Mouse (Mus musculus): Measurements from ENCODE around the gene Kctd7. TPM values are rescaled to one million over a fixed set of nuclear protein-coding genes. Genes with fewer than 3 reads are reported as not detected.
A peak's percentile ranks its signal among the peaks of the same experiment; 100 is the strongest.

Gene Kctd7
- polyA plus RNA-seq (2011; ENCODE audit: insufficient read depth, insufficient read length, low replicate concordance, missing spikeins): 6.1 and 6.6 TPM in 2 replicates

DNA sequence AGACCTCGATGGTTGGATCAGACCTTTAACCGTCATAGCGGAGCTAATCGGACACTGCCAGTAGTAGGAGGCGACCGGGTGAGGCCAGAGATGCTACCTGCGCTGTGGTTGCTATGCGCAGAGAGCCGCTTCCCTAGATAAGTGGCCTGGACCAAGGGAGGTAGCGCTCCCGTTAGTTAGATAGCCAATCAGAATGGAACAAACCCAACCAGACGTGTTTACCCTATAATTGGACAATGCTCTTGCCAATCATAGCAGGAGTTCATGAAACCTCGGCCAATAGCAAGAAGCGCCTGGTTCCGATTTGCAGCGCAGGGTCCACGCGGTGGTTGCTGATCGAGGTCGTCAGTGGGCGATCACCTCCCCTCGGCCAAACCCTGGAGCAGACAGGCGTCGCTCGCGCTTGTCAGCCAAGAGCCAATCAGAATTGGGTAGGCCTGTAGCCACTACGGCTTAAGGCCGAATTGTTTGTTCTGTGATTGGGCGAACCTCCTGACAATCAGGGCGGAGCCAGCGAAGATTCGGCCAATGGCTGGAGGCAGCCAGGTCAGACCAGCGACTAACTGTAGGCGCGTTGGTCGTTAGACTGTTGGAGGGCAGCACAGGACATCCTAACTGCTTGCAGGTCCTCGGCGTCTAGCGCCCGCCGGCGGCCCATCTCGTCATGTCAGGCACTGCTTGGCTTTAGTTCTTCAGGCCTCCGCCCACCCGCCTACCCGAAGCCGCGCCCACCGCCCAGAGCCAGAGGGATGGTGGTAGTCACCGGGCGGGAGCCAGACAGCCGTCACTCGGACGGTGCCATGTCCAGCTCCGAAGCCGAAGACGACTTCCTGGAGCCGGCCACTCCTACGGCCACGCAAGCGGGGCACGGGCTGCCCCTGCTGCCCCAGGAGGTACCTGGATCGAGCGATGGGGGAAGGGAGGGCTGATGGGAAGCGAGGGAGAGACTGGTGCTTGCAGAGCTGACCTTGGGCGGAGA lies at the start of gene Kctd7:
Gene Kctd7, plus strand, starts transcription at position 528 of the 979 bp plus-strand sequence.
- peak within 1 kb of the TSS; percentile 93 for H3K27ac ChIP-seq (ENCODE audit: control insufficient read depth, insufficient read depth, low read depth, low read length, poor library complexity)
- WGBS: under 1% methylated on average over 66 of the region's 66 CpGs
- no peaks in the 10 kb centered on the region; the same call in 1 of the 2 replicates for H3K4me1 ChIP-seq (ENCODE audit: control insufficient read depth, insufficient read depth, low read length)
- H3K4me3 ChIP-seq (replicated peaks; ENCODE audit: control insufficient read depth, low read depth, low read length): peak within 1 kb of the TSS; percentile 85
- TF ChIP-seq POLR2A (IDR thresholded peaks at IDR 0.05; ENCODE audit: borderline replicate concordance, control insufficient read depth, low read depth, low read length) (peak; percentile 94), CTCF (IDR thresholded peaks at IDR 0.05; ENCODE audit: control insufficient read depth, insufficient read depth, low read length) (peak; percentile 41; the same call in 1 of the 2 replicates)

DNA sequence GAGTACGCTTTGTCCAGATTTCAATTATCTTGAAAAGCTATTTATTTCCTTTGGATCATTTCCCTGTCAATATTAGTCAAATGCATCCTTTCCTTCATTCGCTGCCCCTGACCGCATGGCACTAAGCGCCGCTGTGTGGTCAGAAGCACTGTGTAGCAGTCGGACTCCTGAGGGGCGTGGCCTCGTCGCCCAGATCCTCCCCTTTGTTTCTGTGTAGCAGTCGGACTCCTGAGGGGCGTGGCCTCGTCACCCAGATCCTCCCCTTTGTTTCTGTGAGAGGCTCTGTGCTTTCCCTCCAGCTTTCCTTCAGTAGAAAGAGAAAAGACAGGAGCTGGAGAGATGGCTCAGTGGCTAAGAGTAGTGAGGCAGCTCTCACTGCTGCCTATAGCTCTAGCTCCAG lies 47.9 kb upstream of the Kctd7 start:
- H3K27ac ChIP-seq (ENCODE audit: control insufficient read depth, insufficient read depth, low read depth, low read length, poor library complexity): no peak overlapping the region
- H3K4me3 ChIP-seq (replicated peaks; ENCODE audit: control insufficient read depth, low read depth, low read length): no peak overlapping the region
- no peak for TF ChIP-seq POLR2A (IDR thresholded peaks at IDR 0.05; ENCODE audit: borderline replicate concordance, control insufficient read depth, low read depth, low read length)
- TF ChIP-seq CTCF (IDR thresholded peaks at IDR 0.05; ENCODE audit: control insufficient read depth, insufficient read depth, low read length): no peak
- H3K4me1 ChIP-seq (ENCODE audit: control insufficient read depth, insufficient read depth, low read length): peaks cover 1% of the 10 kb centered on the region; the same call in 1 of the 2 replicates
- 88% methylated on average over 12 of the region's 12 CpGs for WGBS

DNA sequence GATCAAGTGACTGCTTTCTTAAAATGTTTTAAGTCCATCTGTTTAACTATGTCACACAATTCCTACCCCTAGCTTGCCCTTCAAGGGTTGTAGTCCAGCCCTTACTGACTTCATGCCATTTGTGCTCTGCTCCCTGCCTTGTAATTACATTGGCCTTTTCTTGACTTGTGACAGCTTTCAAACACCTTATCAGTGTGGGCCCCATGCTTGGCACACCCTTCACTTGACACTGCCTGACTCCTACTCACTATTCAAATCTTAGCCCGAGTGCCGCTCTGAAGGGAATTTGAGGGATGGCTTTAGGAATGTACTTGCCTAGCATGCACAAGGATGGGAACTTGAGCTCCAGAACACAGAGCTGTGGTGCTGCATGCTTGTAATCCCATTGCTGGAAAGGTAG lies 46.8 kb upstream of the Kctd7 start:
- Histone ChIP-seq H3K4me1 (ENCODE audit: control insufficient read depth, insufficient read depth, low read length) (peaks cover 1% of the 10 kb centered on the region; the same call in 1 of the 2 replicates), H3K27ac (ENCODE audit: control insufficient read depth, insufficient read depth, low read depth, low read length, poor library complexity) (no peak overlapping the region), H3K4me3 (replicated peaks; ENCODE audit: control insufficient read depth, low read depth, low read length) (no peak overlapping the region)
- WGBS: 65% methylated on average over 2 of the region's 2 CpGs
- no peak for TF ChIP-seq CTCF (IDR thresholded peaks at IDR 0.05; ENCODE audit: control insufficient read depth, insufficient read depth, low read length)
- TF ChIP-seq POLR2A (IDR thresholded peaks at IDR 0.05; ENCODE audit: borderline replicate concordance, control insufficient read depth, low read depth, low read length): no peak

DNA sequence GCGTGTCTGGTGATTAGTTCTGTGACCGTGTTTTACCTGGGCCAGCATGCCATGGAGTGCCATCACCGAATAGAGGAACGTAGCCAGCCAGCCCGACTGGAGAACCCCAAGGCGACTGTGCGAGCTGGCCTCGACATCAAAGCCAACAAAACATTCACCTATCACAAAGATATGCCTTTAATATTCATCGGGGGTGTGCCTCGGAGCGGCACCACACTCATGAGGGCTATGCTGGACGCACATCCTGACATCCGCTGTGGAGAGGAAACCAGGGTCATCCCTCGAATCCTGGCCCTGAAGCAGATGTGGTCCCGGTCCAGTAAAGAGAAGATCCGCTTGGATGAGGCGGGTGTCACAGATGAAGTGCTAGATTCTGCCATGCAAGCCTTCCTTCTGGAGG lies 42.9 kb upstream of the Kctd7 start:
- 95% methylated on average over 17 of the region's 17 CpGs for WGBS
- TF ChIP-seq POLR2A (IDR thresholded peaks at IDR 0.05; ENCODE audit: borderline replicate concordance, control insufficient read depth, low read depth, low read length): no peak
- no peak for TF ChIP-seq CTCF (IDR thresholded peaks at IDR 0.05; ENCODE audit: control insufficient read depth, insufficient read depth, low read length)
- Histone ChIP-seq H3K4me1 (ENCODE audit: control insufficient read depth, insufficient read depth, low read length) (peaks cover 1% of the 10 kb centered on the region; the same call in 1 of the 2 replicates), H3K27ac (ENCODE audit: control insufficient read depth, insufficient read depth, low read depth, low read length, poor library complexity) (no peak overlapping the region), H3K4me3 (replicated peaks; ENCODE audit: control insufficient read depth, low read depth, low read length) (no peak overlapping the region)

DNA sequence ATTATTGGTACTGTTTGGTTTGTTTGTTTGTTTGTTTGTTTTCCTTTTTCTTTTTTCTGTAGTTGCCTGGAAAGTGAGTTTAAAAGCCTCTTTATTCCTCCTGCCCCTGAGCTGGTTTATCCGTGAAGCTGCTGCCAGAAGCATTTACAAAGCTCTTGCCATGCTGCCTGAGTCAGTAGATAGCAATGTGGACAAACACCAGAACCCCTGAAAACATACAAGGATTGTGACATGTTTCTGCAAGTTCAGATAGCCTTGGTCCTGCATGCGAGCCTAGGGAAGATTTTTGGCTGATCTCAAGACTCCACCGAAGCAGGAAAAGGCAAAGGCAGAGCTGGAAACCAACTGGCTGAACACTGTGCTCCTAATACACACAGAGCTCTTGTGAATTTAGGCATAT lies 35.3 kb upstream of the Kctd7 start:
- TF ChIP-seq POLR2A (IDR thresholded peaks at IDR 0.05; ENCODE audit: borderline replicate concordance, control insufficient read depth, low read depth, low read length) (no peak), CTCF (IDR thresholded peaks at IDR 0.05; ENCODE audit: control insufficient read depth, insufficient read depth, low read length) (no peak)
- no peaks in the 10 kb centered on the region for H3K4me1 ChIP-seq (ENCODE audit: control insufficient read depth, insufficient read depth, low read length)
- no peak overlapping the region for H3K27ac ChIP-seq (ENCODE audit: control insufficient read depth, insufficient read depth, low read depth, low read length, poor library complexity)
- no peak overlapping the region for H3K4me3 ChIP-seq (replicated peaks; ENCODE audit: control insufficient read depth, low read depth, low read length)
- WGBS: 85% methylated on average over 3 of the region's 3 CpGs

DNA sequence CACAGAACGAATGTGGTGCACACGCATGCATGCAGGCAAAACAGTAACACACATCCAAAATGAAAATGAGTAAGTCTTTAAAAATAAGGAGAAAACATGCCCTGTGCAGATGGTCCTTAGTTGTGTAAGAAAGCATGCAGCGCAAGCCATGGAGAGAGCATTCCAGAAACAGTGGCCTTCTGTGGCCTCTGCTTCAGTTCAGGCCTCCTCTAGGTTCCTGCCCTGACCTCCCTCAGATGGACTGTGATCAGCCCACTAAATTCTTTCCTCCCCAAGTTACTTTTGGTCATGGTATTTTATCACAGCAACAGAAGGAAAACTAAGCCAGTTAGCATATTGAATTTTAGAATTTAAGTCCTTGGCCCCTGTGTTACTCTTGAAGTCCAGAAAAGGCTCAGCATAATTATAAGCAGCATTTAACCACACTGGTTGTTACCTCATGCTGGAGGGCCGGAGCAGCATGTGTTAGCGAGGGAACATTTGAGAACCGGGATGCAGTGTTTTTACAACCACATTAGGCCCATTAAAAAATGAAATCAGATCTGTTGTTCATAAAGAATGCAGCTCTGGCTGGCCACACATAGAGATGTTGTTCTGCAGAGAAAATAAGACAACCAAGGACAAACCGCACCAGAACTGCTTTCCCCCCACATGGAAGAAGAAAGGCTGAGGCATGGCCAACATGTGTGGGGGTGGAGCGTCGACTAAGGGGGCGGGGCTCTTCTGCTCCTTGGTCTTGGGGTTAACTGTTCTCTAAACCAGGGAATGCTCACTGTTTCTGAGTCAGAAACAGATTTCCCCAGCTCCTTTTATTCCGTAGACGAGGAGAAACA lies 33.8 kb upstream of the Kctd7 start:
- TF ChIP-seq CTCF (IDR thresholded peaks at IDR 0.05; ENCODE audit: control insufficient read depth, insufficient read depth, low read length): no peak
- no peak for TF ChIP-seq POLR2A (IDR thresholded peaks at IDR 0.05; ENCODE audit: borderline replicate concordance, control insufficient read depth, low read depth, low read length)
- Histone ChIP-seq H3K4me1 (ENCODE audit: control insufficient read depth, insufficient read depth, low read length) (no peaks in the 10 kb centered on the region), H3K4me3 (replicated peaks; ENCODE audit: control insufficient read depth, low read depth, low read length) (no peak overlapping the region), H3K27ac (ENCODE audit: control insufficient read depth, insufficient read depth, low read depth, low read length, poor library complexity) (no peak overlapping the region)
- WGBS: 87% methylated on average over 12 of the region's 12 CpGs

DNA sequence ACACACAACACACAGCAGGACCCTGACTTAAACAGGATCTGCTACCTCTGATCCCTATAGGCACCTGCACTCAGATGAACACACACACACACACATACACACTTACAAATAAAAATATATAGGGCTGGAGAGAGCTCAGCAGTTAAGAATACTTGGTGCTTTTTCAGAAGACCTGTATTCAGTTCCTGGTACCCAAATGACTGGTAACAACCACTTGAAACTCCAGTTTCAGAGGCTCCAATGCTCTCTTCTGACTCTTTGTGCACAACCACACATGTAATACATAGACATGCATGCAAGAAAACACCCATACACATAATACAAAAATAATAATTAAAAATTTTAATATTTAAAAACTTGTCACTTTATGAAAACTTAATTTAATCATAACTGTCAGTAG lies 32.0 kb upstream of the Kctd7 start:
- H3K4me1 ChIP-seq (ENCODE audit: control insufficient read depth, insufficient read depth, low read length): no peaks in the 10 kb centered on the region
- TF ChIP-seq CTCF (IDR thresholded peaks at IDR 0.05; ENCODE audit: control insufficient read depth, insufficient read depth, low read length) (no peak), POLR2A (IDR thresholded peaks at IDR 0.05; ENCODE audit: borderline replicate concordance, control insufficient read depth, low read depth, low read length) (no peak)
- no peak overlapping the region for H3K27ac ChIP-seq (ENCODE audit: control insufficient read depth, insufficient read depth, low read depth, low read length, poor library complexity)

DNA sequence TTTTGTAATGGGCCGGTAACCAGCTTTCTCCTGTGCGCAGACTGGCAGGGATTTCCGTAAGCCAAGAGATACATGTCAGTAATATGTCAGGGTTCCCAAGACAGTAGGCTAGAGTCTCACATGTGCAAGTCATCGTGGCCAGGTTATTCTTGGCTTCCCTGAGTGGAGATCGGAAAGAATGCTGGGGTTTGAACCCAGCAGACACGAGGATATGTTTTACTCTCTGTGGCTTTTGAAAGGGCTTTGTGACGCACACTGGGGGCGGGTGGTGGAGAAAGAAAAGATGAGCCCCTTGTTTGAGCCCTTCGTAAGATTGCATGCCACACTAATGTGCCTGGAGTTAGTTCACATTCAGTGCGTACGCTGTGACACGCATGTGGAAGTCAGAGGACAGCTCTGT lies 28.5 kb upstream of the Kctd7 start:
- TF ChIP-seq POLR2A (IDR thresholded peaks at IDR 0.05; ENCODE audit: borderline replicate concordance, control insufficient read depth, low read depth, low read length) (no peak), CTCF (IDR thresholded peaks at IDR 0.05; ENCODE audit: control insufficient read depth, insufficient read depth, low read length) (no peak)
- WGBS: 76% methylated on average over 12 of the region's 12 CpGs
- Histone ChIP-seq H3K4me3 (replicated peaks; ENCODE audit: control insufficient read depth, low read depth, low read length) (no peak overlapping the region), H3K27ac (ENCODE audit: control insufficient read depth, insufficient read depth, low read depth, low read length, poor library complexity) (no peak overlapping the region), H3K4me1 (ENCODE audit: control insufficient read depth, insufficient read depth, low read length) (peaks cover 1% of the 10 kb centered on the region; the same call in 1 of the 2 replicates)

More for the DNA sequence above, 32.0 kb upstream of the Kctd7 start:
- no peak overlapping the region for H3K4me3 ChIP-seq (replicated peaks; ENCODE audit: control insufficient read depth, low read depth, low read length)
